Mouse (Mus musculus): ENCODE measurements around the gene Hbs1l. TPM values are rescaled to one million over a fixed set of nuclear protein-coding genes. Genes with fewer than 3 reads are reported as not detected.
"Not testable (repeated sequence)": the region's sequence is repeated elsewhere in the genome, so short reads cannot be mapped to it uniquely, and the experiment has no call there.

Gene Hbs1l
- polyA plus RNA-seq, 1 experiment from 2014 or later, result 59.2 TPM

DNA sequence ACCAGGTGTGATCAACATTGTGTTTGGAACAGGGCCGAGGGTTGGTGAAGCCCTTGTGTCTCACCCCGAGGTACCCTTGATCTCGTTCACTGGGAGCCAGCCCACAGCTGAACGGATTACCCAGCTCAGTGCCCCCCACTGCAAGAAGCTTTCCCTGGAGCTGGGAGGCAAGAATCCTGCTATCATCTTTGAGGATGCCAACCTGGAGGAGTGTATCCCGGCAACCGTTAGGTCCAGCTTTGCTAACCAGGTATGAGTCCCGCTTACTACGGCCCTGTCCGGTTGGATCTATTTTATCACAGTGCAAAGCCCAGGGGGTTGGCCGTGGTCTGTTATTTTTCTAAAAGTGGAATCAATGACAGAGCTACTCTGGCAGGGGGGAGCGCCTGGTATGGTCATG, 93.3 kb downstream of the Hbs1l start:
- H3K27ac ChIP-seq, result no peak overlapping the region
- ATAC-seq (replicated peaks; ENCODE audit: insufficient number of reproducible peaks, insufficient read depth, low FRiP score, low read depth), result no peak
- no peaks in the 10 kb centered on the region for H3K4me1 ChIP-seq (replicated peaks)
- no peak overlapping the region for H3K9ac ChIP-seq
- H3K36me3 ChIP-seq, result no peaks in the 10 kb centered on the region
- no peak overlapping the region for H3K4me3 ChIP-seq
- H3K4me2 ChIP-seq, result no peak overlapping the region
- WGBS, result 80% methylated on average over 11 of the region's 11 CpGs
- H3K27me3 ChIP-seq, result no peaks in the 10 kb centered on the region
- no peaks in the 10 kb centered on the region for H3K9me3 ChIP-seq (replicated peaks)

DNA sequence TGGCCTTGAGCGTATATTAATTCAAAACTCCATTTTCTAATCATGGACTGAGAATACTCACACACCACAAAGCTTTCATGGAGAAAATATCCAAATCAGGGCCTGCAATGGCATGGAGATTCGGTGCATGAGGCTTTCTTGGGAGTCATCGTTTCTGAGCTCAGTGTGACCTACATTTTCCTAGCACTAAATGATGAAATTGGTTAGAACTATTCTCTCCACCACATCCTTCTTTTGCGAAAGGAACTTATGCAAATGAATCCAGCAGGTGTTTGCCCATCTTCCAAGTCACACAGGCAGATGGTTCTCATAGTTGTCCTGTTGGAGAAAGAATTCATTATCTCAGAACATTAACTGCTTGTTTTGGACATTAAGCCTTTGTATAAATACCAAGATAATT, 94.7 kb downstream of the Hbs1l start:
- Histone ChIP-seq H3K4me2 (no peak overlapping the region), H3K27me3 (no peaks in the 10 kb centered on the region), H3K9me3 (replicated peaks) (no peaks in the 10 kb centered on the region), H3K4me3 (no peak overlapping the region), H3K9ac (no peak overlapping the region), H3K36me3 (no peaks in the 10 kb centered on the region), H3K27ac (no peak overlapping the region), H3K4me1 (replicated peaks) (0 out of 2 replicates have a peak, but pooled peaks cover 2% of the 10 kb centered on the region)
- WGBS, result 89% methylated on average over 4 of the region's 4 CpGs
- ATAC-seq (replicated peaks; ENCODE audit: insufficient number of reproducible peaks, insufficient read depth, low FRiP score, low read depth), result no peak

DNA sequence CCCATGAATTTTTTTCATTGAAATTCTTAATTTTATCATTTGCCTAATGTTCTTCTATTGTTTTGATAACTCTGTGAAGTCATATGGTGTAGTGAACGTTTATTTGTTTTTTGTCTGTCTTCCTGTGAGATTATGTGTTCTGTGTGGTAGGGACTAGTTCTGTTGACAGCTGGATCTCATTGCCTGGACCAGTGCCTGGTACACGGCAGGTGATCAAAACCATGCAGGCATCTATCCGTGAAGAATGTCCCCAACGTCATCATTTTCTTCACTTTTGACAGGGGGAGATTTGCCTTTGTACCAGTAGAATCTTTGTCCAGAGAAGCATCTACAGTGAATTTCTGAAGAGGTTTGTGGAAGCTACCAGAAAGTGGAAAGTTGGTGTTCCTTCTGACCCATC, 95.5 kb downstream of the Hbs1l start:
- 56% methylated on average over 4 of the region's 4 CpGs for WGBS
- Histone ChIP-seq H3K4me3 (no peak overlapping the region), H3K27ac (no peak overlapping the region), H3K36me3 (no peaks in the 10 kb centered on the region), H3K4me2 (no peak overlapping the region), H3K4me1 (replicated peaks) (0 out of 2 replicates have a peak, but pooled peaks cover 3% of the 10 kb centered on the region), H3K9me3 (replicated peaks) (no peaks in the 10 kb centered on the region), H3K9ac (no peak overlapping the region), H3K27me3 (no peaks in the 10 kb centered on the region)
- no peak for ATAC-seq (replicated peaks; ENCODE audit: insufficient number of reproducible peaks, insufficient read depth, low FRiP score, low read depth)

DNA sequence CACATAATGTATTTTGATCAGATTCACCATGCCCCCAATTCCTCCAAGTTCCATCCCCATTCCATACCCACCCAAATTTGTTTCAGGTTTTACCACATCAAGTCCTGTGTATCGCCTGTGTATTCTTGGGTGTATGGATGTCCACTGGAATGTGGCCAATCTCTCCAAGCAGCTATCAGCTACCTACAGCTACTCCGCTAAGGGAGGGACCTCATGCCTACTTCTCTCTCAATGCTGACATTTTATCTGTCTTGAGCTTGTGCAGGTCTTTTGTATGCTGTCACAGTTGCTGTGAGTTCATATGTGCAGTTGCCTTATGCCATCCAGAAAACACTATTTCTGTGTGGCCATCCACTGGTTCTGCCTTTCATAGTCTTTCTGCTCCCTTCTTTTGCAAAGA, 97.6 kb downstream of the Hbs1l start:
- H3K4me2 ChIP-seq, result no peak overlapping the region
- no peak overlapping the region for H3K27ac ChIP-seq
- no peak overlapping the region for H3K9ac ChIP-seq
- 0 out of 2 replicates have a peak, but pooled peaks cover 3% of the 10 kb centered on the region for H3K4me1 ChIP-seq (replicated peaks)
- H3K4me3 ChIP-seq, result no peak overlapping the region
- no peaks in the 10 kb centered on the region for H3K9me3 ChIP-seq (replicated peaks)
- H3K36me3 ChIP-seq, result no peaks in the 10 kb centered on the region
- no peak for ATAC-seq (replicated peaks; ENCODE audit: insufficient number of reproducible peaks, insufficient read depth, low FRiP score, low read depth)
- WGBS, result 66% methylated on average over 2 of the region's 2 CpGs
- no peaks in the 10 kb centered on the region for H3K27me3 ChIP-seq

DNA sequence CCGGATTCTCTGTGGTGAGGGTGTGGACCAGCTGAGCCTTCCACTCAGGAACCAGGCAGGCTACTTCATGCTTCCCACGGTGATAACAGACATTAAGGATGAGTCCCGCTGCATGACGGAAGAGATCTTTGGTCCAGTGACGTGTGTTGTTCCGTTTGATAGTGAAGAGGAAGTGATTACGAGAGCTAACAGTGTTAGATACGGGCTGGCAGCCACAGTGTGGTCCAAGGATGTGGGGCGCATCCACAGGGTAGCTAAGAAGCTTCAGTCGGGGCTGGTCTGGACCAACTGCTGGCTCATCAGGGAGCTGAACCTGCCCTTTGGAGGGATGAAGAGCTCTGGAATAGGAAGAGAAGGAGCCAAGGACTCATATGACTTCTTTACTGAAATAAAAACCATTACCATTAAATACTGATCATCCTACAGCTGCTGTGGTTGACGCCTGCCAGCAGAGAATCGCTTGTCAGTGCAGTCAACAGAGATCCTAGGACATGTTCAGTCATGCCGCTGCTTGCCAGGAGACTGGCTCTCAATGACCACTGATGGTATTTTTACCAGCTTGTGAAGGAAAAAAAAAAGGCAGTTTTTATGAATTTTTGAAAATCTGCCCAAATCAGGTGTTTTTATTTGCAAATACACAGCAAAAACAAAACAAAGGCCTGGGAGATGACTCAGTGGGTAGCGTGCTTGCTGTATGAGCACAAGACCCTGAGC, 99.8 kb downstream of the Hbs1l start:
- Histone ChIP-seq H3K9ac (no peak overlapping the region), H3K36me3 (no peaks in the 10 kb centered on the region), H3K4me3 (no peak overlapping the region), H3K27me3 (no peaks in the 10 kb centered on the region), H3K4me1 (replicated peaks) (peaks cover 20% of the 10 kb centered on the region), H3K9me3 (replicated peaks) (no peaks in the 10 kb centered on the region), H3K27ac (no peak overlapping the region), H3K4me2 (no peak overlapping the region)
- no peak for ATAC-seq (replicated peaks; ENCODE audit: insufficient number of reproducible peaks, insufficient read depth, low FRiP score, low read depth)
- 67% methylated on average over 14 of the region's 14 CpGs for WGBS

DNA sequence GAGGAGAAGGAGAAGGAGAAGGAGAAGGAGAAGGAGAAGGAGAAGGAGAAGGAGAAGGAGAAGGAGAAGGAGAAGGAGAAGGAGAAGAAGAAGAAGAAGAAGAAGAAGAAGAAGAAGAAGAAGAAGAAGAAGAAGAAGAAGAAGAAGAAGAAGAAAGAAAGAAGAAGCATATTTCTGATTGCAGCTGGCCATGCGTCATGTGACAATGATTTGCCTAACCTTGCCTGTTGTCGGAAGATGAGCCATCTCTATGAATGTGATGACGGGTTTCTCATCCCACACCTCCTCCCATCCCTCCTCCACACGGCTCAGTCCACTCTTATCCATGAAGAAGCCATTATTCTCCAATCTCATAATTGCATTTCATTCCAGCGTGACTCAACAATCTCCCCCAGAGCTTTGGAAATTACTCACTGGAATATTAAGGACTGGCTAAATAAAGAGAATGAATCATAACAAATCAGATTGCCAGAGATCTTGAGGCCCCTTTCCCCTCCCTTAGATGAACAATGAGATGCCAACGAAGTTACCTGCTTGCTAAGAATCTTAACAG, 103.2 kb downstream of the Hbs1l start:
- H3K9ac ChIP-seq; H3K4me2 ChIP-seq; H3K27me3 ChIP-seq; H3K9me3 ChIP-seq (replicated peaks); ATAC-seq (replicated peaks; ENCODE audit: insufficient number of reproducible peaks, insufficient read depth, low FRiP score, low read depth); H3K4me3 ChIP-seq; H3K36me3 ChIP-seq: not testable (repeated sequence)
- H3K27ac ChIP-seq, result peak overlapping the region; percentile 86; the same call in 1 of the 2 replicates
- WGBS, result 57% methylated on average over 6 of the region's 6 CpGs
- H3K4me1 ChIP-seq (replicated peaks), result peaks cover 30% of the 10 kb centered on the region

DNA sequence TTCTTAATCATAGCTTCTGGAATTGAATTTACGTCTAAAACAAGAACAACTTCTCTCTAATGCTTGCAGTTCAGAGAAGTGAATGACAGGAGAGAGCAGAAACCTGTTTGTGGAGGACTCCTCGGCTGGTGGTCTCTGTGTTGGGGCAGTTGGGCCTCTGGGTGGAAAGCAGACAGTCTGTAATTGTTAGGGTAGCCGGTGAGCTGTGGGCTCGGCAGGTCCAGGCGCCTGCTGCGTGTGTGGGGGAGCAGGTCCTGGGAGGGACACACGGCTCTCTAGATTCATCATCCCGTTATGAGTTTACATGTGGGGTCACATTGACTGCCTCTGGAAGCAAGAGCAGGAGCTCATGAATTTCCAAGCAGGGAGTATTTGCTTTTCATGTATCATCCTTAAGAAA, 103.8 kb downstream of the Hbs1l start:
- Histone ChIP-seq H3K27ac (peak overlapping the region; percentile 86), H3K4me3 (no peak overlapping the region), H3K4me2 (peak overlapping the region; percentile 47), H3K4me1 (replicated peaks) (peaks cover 30% of the 10 kb centered on the region), H3K9me3 (replicated peaks) (no peaks in the 10 kb centered on the region), H3K9ac (no peak overlapping the region; the same call in 1 of the 2 replicates), H3K36me3 (no peaks in the 10 kb centered on the region), H3K27me3 (no peaks in the 10 kb centered on the region)
- ATAC-seq (replicated peaks; ENCODE audit: insufficient number of reproducible peaks, insufficient read depth, low FRiP score, low read depth), result 0 out of 2 replicates have a peak, but pooled peaks have one; percentile 41
- 23% methylated on average over 8 of the region's 8 CpGs for WGBS

DNA sequence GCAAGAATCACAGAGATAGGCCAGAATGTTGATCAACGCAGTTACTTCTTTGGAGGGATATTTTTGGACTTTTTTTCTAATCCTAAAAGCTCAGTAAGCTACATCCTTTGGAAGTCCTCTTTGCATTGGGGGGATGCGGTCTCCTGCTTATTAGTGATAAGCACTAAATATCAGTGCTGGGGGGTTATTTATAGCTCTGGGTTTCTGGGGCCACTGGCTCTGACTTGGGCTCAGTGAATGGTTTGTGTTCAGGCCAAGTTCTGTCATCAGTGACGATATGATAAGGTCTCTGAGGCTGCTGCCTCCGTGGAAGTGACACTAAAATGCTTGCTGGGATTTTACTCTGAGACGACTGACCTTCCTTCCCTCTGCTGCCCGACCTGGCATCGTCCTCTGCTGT, 104.3 kb downstream of the Hbs1l start:
- Histone ChIP-seq H3K9me3 (replicated peaks) (no peaks in the 10 kb centered on the region), H3K36me3 (no peaks in the 10 kb centered on the region), H3K27me3 (no peaks in the 10 kb centered on the region), H3K4me3 (peak overlapping the region; percentile 3; the same call in 1 of the 2 replicates), H3K27ac (peak overlapping the region; percentile 86), H3K4me1 (replicated peaks) (peaks cover 30% of the 10 kb centered on the region), H3K4me2 (peak overlapping the region; percentile 47), H3K9ac (no peak overlapping the region)
- WGBS, result 10% methylated on average over 7 of the region's 7 CpGs
- peak; percentile 87 for ATAC-seq (replicated peaks; ENCODE audit: insufficient number of reproducible peaks, insufficient read depth, low FRiP score, low read depth)

DNA sequence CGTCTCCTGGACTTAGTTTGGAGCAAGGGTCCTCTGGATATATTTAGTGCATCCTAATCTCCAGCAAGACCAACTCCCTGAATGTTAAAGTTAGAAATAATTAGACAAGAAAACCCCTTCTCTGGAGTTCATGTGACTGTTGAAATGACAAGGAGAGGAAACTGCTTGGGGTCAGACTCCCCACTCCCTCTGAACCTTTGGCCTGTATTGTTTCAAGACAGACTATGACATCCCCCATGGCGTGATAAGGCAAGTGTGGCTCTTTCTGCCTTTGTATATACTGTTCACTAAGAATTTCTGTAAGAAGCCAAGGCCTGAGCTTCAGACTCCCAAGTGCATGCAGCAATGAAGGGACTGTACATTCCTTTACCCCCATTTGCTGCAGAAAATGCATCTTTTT, 104.7 kb downstream of the Hbs1l start:
- Histone ChIP-seq H3K4me1 (replicated peaks) (peaks cover 28% of the 10 kb centered on the region), H3K27me3 (no peaks in the 10 kb centered on the region), H3K9me3 (replicated peaks) (no peaks in the 10 kb centered on the region), H3K27ac (peak overlapping the region; percentile 86), H3K9ac (no peak overlapping the region), H3K4me3 (peak overlapping the region; percentile 3; the same call in 1 of the 2 replicates), H3K36me3 (no peaks in the 10 kb centered on the region), H3K4me2 (peak overlapping the region; percentile 47)
- ATAC-seq (replicated peaks; ENCODE audit: insufficient number of reproducible peaks, insufficient read depth, low FRiP score, low read depth), result peak; percentile 51
- 14% methylated on average over 2 of the region's 2 CpGs for WGBS

DNA sequence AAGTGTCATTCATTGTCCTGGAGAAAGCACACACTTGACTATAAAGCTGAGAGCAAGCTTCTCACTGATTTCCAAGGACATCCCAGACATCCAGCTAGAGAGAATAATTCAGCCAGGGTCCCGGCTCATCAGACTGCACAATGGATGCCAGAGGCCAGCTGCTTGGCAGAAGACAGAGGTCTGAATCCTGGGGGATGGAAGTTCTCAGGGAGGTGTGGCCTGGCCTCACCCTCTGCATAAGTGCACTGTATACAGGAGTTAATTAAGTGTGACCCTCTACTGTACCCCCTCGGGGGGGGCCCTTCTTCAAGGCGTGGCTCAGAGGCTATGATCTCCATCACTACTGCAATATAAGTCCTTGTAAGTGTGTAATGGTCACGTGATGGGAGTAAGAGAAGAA, 105.5 kb downstream of the Hbs1l start:
- H3K27ac ChIP-seq, result peak overlapping the region; percentile 86
- H3K9me3 ChIP-seq (replicated peaks), result no peaks in the 10 kb centered on the region
- H3K27me3 ChIP-seq, result no peaks in the 10 kb centered on the region
- no peak overlapping the region; the same call in 1 of the 2 replicates for H3K9ac ChIP-seq
- peaks cover 27% of the 10 kb centered on the region for H3K4me1 ChIP-seq (replicated peaks)
- H3K4me3 ChIP-seq, result no peak overlapping the region
- no peak overlapping the region for H3K4me2 ChIP-seq
- ATAC-seq (replicated peaks; ENCODE audit: insufficient number of reproducible peaks, insufficient read depth, low FRiP score, low read depth), result no peak
- 42% methylated on average over 4 of the region's 4 CpGs for WGBS
- no peaks in the 10 kb centered on the region for H3K36me3 ChIP-seq

DNA sequence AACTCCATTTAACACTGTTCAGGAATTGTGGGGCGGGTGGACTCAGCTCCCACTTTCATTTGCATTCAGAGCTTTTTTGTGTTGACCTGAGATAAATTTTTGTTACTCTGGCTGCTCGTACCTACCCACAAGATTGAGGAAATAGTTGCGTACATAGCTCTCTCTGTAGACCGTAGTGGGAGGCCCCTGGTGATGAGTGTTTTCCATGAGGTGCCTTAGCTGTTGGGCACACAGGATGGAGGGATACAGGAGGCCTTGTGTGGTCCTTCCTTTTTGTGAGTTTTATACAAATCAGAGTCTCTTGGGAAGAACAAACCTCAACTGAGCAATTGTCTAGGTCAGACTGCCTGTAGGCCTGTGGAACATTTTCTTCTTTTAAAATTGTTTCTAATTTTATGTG, 109.0 kb downstream of the Hbs1l start:
- no peak overlapping the region for H3K9ac ChIP-seq
- no peak for ATAC-seq (replicated peaks; ENCODE audit: insufficient number of reproducible peaks, insufficient read depth, low FRiP score, low read depth)
- no peaks in the 10 kb centered on the region for H3K9me3 ChIP-seq (replicated peaks)
- WGBS, result 88% methylated on average over 4 of the region's 4 CpGs
- H3K36me3 ChIP-seq, result no peaks in the 10 kb centered on the region
- H3K27ac ChIP-seq, result no peak overlapping the region
- no peak overlapping the region for H3K4me3 ChIP-seq
- no peaks in the 10 kb centered on the region for H3K27me3 ChIP-seq
- H3K4me2 ChIP-seq, result no peak overlapping the region
- H3K4me1 ChIP-seq (replicated peaks), result peaks cover 17% of the 10 kb centered on the region
